9 mouse cellular contexts compared by ENCODE assay signal in genomic region chr6:90470947-90471541, GRCm38 (mm10). TPM values are rescaled to one million over a fixed set of nuclear protein-coding genes. Genes with fewer than 3 reads are reported as not detected.
DNase-seq lines count a peak whose midpoint lies in the region; ATAC-seq lines count a peak whose summit lies in the region.
"Had no signal": no experiment of that assay in that cellular context is flagged by ENCODE, and none has a peak within 500 bp of the region (broad histone marks: within the 10 kb centered on the region; RNA-seq: fewer than 3 reads in every experiment).

No protein-coding gene starts in this region.

- WGBS in kidney, embryonic 16.5 days: 64% methylated on average over 12 of the region's 12 CpGs
- 55% methylated on average over 12 of the region's 12 CpGs for WGBS in stomach, embryonic 15.5 days

- no peak overlapping the region for H3K4me2 ChIP-seq in kidney, embryonic 16.5 days (replicated peaks; ENCODE audit: low read depth, low read length)
- H3K4me2 ChIP-seq in stomach, embryonic 15.5 days: no peak overlapping the region

- no peaks in the 10 kb centered on the region for H3K27me3 ChIP-seq in kidney, embryonic 16.5 days (ENCODE audit: insufficient read depth, low read length)
- no peaks in the 10 kb centered on the region for H3K27me3 ChIP-seq in stomach, embryonic 15.5 days (replicated peaks)

- H3K9ac ChIP-seq in kidney, embryonic 16.5 days (replicated peaks; ENCODE audit: low read length): no peak overlapping the region
- H3K9ac ChIP-seq in stomach, embryonic 15.5 days: no peak overlapping the region

- intact Hi-C loops in gastrocnemius, postnatal 36 days (cut with DNase I): no loop called here

- H3K4me1 ChIP-seq in kidney, embryonic 16.5 days (ENCODE audit: insufficient read depth, low read length): peaks cover 6% of the 10 kb centered on the region; the same call in 1 of the 2 replicates
- H3K4me1 ChIP-seq in stomach, embryonic 15.5 days: peaks cover 12% of the 10 kb centered on the region; the same call in 1 of the 2 replicates

- H3K36me3 ChIP-seq in kidney, embryonic 16.5 days (ENCODE audit: insufficient read depth, low read length): peaks cover 10% of the 10 kb centered on the region
- H3K36me3 ChIP-seq in stomach, embryonic 15.5 days: no peaks in the 10 kb centered on the region

- peak overlapping the region; percentile 31; the same call in 1 of the 2 replicates for H3K27ac ChIP-seq in kidney, embryonic 16.5 days (ENCODE audit: low read length)
- peak overlapping the region; percentile 63 for H3K27ac ChIP-seq in stomach, embryonic 15.5 days
- H3K27ac ChIP-seq: macrophage had no signal

- H3K4me3 ChIP-seq in kidney, embryonic 16.5 days (ENCODE audit: low read length): no peak overlapping the region
- no peak overlapping the region for H3K4me3 ChIP-seq in stomach, embryonic 15.5 days (replicated peaks)

- no peaks in the 10 kb centered on the region for H3K9me3 ChIP-seq in kidney, embryonic 16.5 days (ENCODE audit: low read length)
- no peaks in the 10 kb centered on the region for H3K9me3 ChIP-seq in stomach, embryonic 15.5 days

- no peak for ATAC-seq in kidney, embryonic 16.5 days (ENCODE audit: low FRiP score, low TSS enrichment)
- ATAC-seq in stomach, embryonic 15.5 days (ENCODE audit: insufficient read depth, low FRiP score, low read depth): no peak; the same call in 1 of the 2 replicates

- peak; percentile 19 for DNase-seq in adrenal gland, adult 2 months
- DNase-seq in adrenal gland, adult 18-20 months (ENCODE audit: low spot score in 2 of 2): no peak
- peak; percentile 19 for DNase-seq in NIH3T3 (ENCODE audit: low read depth)
- peak; percentile 54 to 67 for DNase-seq in gastrocnemius, postnatal 36 days
- DNase-seq in lung, adult 18-20 months: peak; percentile 68 to 82
- no peak for DNase-seq in spleen, adult 18-20 months

RNA-seq across cellular contexts. Expression of gene Klf15, which starts 8.7 kb away (rescaled TPM):
- total RNA-seq in adrenal gland, adult 2 months (2021): 10 to 100 TPM; 32.6 to 43.7 TPM
- 73.8 and 79.8 TPM in 2 replicates for polyA plus RNA-seq in adrenal gland, adult 2 months (2012; rRNA removed)
- 10 to 100 TPM; 32.2 to 52.2 TPM for total RNA-seq in adrenal gland, adult 18-20 months (2021)
- total RNA-seq in gastrocnemius, postnatal 36 days (2021): 10 to 100 TPM; 36.6 to 38.0 TPM
- 16.1 TPM in 2 replicates for polyA plus RNA-seq in kidney, embryonic 16.5 days (2015; fragmentation: Nextera tagmentation; extraction: Ambion mirVana)
- polyA plus RNA-seq in stomach, embryonic 15.5 days (2015; fragmentation: Nextera tagmentation; extraction: Ambion mirVana): 11.5 and 13.5 TPM in 2 replicates

RNA-seq across cellular contexts. Expression of gene Aldh1l1, which starts 15.2 kb away (rescaled TPM):
- 100 to 1,000 TPM; 136 to 202 TPM for total RNA-seq in adrenal gland, adult 2 months (2021)
- polyA plus RNA-seq in adrenal gland, adult 2 months (2012; rRNA removed): 83.4 and 111 TPM in 2 replicates
- 100 to 1,000 TPM; 180 to 197 TPM for total RNA-seq in adrenal gland, adult 18-20 months (2021)
- total RNA-seq in gastrocnemius, postnatal 36 days (2021): 1 to 10 TPM; 2.9 to 4.0 TPM
- polyA plus RNA-seq in kidney, embryonic 16.5 days (2015; fragmentation: Nextera tagmentation; extraction: Ambion mirVana): 21.1 and 23.4 TPM in 2 replicates
- 10.1 and 10.5 TPM in 2 replicates for polyA plus RNA-seq in stomach, embryonic 15.5 days (2015; fragmentation: Nextera tagmentation; extraction: Ambion mirVana)

RNA-seq across cellular contexts. Expression of gene Cfap100, which starts 42.4 kb away (rescaled TPM):
- total RNA-seq in adrenal gland, adult 2 months (2021): 1 to 10 TPM in 1 of 2 experiments, under 1 TPM in 1; 0.76 to 1.4 TPM
- polyA plus RNA-seq in adrenal gland, adult 2 months (2012; rRNA removed): 0.03 and 0.33 TPM in 2 replicates
- under 1 TPM; 0.48 to 0.99 TPM for total RNA-seq in adrenal gland, adult 18-20 months (2021)
- under 1 TPM in 1 of 2 experiments, not detected in 1; 0.30 TPM for total RNA-seq in gastrocnemius, postnatal 36 days (2021)
- polyA plus RNA-seq in kidney, embryonic 16.5 days (2015; fragmentation: Nextera tagmentation; extraction: Ambion mirVana): 0.49 and 0.62 TPM in 2 replicates
- 0.40 and 0.57 TPM in 2 replicates for polyA plus RNA-seq in stomach, embryonic 15.5 days (2015; fragmentation: Nextera tagmentation; extraction: Ambion mirVana)
- polyA plus RNA-seq: macrophage had no signal

Comparison
In these comparisons a context has a peak if more than half of its experiments do, and no peak if none do; other contexts are left out.
1. DNase-seq: peak in adrenal gland, adult 2 months (single experiment), NIH3T3 (single experiment), gastrocnemius, postnatal 36 days (2 of 2) and lung, adult 18-20 months (2 of 2); none in adrenal gland, adult 18-20 months (0 of 2) and spleen, adult 18-20 months (0 of 2).
2. RNA of gene Aldh1l1, which starts 15.2 kb away (total RNA-seq): 136 to 202 TPM in adrenal gland, adult 2 months and 180 to 197 TPM in adrenal gland, adult 18-20 months; 2.9 to 4.0 TPM in gastrocnemius, postnatal 36 days; every median in the first group is over 10 times any median in the second.